Mouse (Mus musculus) left cerebral cortex, postnatal 4 days (tissue): ENCODE measurements around the gene Sec11a. TPM values are rescaled to one million over a fixed set of nuclear protein-coding genes. Genes with fewer than 3 reads are reported as not detected.
"Not testable (repeated sequence)": the region's sequence is repeated elsewhere in the genome, so short reads cannot be mapped to it uniquely, and the experiment has no call there.

Experiments used
- DNase-seq: peaks from one replicate; pipeline ENCODE4 v3.0.0-alpha.2; 2022
- intact Hi-C: fragments of 180-260 bp; cut with DNase I; formaldehyde crosslinking; loops from one replicate; pipeline ENCODE4 v1.15.1; 2025
- total RNA-seq, 2 experiments: library from RNA; stranded (reverse); gene quantifications; 2 replicates each; pipeline ENCODE4 v1.2.3; 2021

The Sec11a gene
- total RNA-seq, 2 experiments from 2014 or later: 67.7 to 78.6 TPM

DNA sequence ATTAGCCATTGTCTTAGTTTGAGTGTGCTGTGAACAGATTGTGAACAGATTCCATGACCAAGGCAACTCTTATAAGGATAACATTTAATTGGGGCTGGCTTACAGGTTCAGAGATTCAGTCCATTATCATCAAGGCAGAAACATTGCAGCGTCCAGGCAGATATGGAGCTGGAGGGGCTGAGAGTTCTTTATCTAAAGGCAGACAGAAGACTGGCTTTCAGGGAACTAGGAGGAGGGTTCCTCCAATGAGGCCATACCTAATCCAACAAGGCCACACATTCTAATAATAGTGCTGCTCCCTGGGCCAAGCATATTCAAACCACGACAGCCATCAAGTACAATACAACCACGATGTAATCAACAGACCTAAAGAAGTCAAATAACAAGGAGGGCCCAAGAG, 11.4 kb upstream of the Sec11a start:
- no peak for DNase-seq
- intact Hi-C loops: no loop called here

DNA sequence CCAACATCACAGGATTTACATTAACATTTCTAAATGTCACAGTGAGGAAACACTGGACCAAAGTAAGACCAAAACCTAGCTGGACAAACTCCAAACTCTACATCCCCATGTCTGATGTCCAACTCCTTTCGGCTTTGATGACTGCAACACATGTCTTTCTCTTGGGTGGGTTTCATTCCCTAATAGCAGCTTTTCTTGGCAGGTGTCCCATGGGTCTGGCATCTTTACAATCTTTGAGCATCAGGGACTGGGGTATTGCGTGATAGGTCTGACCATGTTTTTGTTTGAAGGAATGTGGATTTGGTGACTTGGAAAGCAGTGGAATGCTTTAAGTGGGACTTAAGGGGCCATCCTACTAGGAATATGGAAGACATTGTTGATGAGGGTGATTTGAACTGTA, 9.3 kb upstream of the Sec11a start:
- peak; percentile 16 for DNase-seq
- intact Hi-C loops: no loop called here

DNA sequence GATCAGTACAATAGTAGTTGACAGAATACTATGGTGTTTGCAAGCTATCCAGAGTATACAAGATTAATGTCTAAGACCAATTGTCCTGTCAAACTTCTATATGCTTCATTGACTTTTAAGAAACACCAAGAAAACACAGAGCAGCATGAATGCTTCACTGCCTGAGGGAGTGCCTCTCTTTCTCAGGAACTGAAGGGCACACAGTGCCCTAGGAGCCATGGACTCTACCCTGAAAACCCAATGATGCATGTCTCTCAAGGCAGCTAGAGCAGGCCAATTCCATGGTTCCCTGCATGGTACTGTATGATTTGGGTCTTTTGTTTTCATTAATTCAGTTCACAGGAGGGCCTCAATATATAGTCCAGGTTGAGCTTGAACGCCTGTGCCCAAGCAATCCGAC, 6.7 kb upstream of the Sec11a start:
- intact Hi-C loops: no loop called here
- no peak for DNase-seq

DNA sequence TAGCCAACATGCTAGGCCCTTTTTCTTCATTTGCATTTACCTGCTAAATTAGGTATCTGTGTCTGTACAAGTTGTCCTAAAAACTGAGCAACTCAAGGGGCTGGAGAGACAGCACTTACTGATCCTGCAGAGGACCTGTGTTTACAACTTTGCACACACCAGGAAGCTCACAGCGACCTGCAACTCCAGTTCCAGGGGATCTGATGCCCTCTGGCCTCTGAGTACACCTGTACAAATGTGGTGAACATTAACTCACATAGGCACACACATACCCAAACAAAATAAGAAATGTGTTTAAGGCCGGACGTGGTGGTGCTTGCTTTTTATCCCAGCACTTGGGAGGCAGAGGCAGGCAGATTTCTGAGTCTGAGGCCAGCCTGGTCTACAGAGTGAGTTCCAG, 4.6 kb upstream of the Sec11a start:
- DNase-seq: no peak
- intact Hi-C loops: no loop called here

DNA sequence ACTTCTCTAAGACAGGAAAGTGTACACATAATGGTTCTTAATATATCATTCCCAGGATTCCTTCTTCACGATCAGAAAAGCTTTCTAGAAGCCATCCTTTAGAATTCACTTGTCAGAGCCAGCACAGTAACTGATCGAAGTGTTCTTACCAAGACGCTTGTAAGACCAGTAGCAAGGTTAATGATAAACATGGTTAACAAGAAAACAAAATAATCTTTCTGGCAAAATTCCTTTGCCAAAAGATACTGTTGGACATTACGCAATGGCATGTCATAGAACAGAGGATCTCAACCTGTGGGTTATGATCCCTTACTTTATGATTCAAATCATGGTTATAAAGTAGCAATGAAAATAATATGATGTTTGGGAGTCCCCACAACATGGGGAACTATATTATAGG, 3.9 kb upstream of the Sec11a start:
- no peak for DNase-seq
- intact Hi-C loops: no loop called here

DNA sequence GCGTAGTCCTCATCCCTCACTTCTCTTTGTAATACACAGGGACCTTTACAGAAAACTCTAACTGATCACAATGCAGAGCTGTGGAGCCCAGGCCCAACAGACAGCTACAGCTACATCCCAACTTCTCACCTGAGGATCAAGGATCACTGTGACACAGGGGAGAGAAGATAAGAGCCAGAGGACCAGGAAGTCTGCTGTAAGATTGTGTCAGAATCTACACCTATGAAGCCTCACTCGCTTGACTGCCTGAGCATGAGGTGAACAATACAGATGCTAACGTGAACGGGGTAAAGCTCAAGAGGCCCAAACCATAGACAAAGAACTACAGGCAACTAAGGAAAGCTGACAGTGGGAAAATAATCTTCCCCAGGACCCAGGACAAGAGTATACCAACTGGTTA, 7.8 kb downstream of the Sec11a start:
- intact Hi-C loops: no loop called here
- DNase-seq: no peak

DNA sequence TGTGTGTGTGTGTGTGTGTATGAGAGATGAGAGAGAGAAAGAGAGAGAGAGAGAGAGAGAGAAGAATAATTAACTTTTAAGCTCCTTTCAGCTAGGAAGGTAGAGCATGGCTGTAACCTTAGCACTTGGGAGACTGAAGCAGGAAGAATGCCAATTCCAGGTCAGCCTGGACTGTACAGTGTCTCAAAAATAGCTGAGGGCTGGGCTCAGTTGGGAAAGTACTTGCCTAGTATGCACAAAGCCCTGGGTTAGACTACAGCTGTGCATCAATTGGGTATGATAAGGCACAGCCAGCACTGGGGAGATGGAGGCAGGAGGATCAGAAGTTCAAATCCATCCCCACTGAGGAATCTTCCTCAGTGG, 10.3 kb downstream of the Sec11a start:
- intact Hi-C loops, DNase-seq: not testable (repeated sequence)

DNA sequence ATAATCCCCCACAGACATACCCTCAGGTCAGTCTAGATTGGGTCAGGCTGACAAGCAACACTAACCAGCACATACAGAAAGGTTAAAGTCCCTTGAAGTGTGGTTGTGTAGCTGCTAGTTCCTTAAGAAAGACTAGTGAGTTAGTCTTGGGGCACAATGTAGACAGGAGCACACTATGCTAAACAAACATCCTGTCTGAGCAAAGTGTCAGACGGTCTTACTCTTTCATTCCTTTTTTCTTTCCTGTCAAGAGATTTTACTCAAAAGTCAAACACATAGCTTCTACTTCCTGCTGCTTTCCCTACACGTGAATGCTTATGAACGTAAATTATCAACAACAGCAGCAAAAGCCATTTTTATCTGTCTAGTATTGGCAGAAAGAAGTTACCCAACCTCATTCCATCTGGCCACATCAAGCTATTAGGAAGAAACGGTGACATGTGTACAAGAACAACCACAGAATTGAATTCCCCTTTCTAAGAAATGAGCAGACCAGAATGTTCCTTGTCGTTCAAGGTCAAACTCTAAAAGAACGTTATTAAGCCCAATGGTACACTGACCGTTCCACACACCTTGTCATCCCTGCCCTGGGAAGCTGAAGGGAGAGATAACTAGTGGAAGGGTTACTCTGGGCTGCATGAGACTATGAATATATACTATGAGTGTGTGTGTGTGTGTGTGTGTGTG, 10.8 kb downstream of the Sec11a start:
- DNase-seq, intact Hi-C loops: not testable (repeated sequence)

DNA sequence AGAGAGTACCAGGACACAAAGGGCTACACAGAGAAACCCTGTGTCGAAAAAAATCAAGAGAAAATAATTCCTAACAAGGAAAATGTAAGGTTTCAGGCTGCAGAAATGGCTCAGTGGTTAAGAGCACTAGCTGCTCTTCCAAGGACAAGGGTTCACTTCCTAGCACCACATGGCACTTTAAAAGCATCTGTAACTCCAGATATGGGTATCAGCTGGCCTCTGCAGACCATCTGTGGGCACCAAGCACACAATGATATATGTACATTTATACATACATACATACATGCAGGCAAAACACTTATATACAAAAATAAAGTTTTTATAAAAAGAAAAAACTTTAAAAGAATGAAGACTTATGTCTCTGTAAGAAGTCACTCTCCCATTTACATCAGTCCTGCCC, 11.7 kb downstream of the Sec11a start:
- no peak for DNase-seq
- intact Hi-C loops: no loop called here

DNA sequence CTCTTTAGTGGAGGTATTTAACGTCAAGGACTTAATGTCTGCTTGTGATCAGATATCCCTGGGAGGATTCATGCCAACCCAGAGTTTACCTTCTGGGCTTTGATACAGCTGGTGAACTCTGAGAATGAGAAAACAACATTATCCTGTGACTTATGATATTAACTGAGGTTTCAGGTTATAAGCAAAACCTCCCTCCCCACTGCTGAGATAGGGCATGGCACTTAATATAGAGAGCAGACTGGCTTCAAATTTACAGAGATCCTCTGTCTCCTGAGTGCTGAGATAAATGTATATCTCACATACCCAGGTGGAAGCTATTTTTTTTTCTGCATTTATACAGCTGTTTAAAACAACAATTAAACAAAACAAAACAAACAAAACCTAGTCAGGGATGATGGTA, 14.8 kb downstream of the Sec11a start:
- intact Hi-C loops: no loop called here
- no peak for DNase-seq

DNA sequence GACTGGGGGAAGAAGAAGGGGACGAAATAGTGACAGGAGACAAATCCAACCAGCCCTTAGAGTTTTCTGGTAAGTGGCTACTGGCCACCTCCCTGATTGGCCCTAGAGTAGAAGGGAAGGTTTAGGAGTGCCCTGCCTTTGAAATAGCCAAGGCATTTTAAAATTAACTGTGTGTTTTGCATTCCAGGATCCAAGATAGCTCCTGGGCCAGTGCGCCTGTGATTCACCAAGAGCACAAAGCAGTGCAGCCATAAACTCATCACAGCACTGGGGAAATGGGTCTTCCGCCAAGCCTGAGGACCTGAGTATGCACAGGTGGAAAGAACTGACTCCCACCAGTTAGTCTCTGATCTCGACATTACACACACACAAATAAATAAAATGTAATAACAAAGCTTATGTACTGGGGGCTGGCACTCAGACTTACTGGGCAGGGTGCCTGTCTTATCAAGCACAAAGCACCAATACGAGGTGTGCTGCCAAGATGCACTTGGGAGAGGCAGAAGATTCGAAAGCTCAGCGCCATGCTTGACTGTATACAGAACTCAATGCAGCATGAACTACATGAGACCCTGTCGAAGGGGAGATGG, 15.9 kb downstream of the Sec11a start:
- DNase-seq: no peak
- intact Hi-C loops: no loop called here

DNA sequence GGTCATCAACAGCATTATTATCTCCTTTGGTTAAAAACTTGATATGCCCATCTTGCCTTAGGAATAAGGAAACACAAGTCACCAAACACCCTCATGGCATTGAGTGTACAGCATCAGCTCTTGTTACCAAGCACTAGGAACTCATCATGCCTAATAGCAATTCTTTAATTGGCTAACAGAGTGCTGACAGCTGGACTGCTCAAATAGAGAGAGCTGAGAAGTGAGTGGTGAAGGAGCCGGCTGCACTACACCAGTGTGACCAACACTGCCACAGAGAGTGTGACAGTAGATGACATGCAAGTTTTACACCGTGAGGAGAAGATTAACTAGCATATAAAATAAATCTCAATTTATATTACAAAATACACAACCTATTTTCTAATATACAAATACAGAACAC, 24.4 kb downstream of the Sec11a start:
- no peak for DNase-seq
- intact Hi-C loops: no loop called here

DNA sequence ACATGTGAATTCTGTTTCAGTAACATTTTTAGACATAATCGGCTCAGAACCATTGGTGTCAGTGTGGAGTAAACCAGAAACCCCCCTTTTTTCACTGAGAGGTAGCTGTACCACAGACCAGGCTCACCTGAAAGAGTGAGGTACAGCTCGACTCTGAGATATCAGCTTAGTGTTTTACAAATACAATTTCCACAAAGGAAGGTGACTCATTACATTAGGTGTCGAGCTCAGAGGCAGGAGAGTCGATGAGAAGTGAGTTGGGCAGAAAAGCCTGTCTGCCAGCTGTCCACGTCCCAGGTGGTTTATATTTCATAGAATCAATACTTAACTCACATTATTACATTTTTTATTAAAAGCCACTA, 28.0 kb downstream of the Sec11a start:
- intact Hi-C loops: no loop called here
- DNase-seq: no peak

DNA sequence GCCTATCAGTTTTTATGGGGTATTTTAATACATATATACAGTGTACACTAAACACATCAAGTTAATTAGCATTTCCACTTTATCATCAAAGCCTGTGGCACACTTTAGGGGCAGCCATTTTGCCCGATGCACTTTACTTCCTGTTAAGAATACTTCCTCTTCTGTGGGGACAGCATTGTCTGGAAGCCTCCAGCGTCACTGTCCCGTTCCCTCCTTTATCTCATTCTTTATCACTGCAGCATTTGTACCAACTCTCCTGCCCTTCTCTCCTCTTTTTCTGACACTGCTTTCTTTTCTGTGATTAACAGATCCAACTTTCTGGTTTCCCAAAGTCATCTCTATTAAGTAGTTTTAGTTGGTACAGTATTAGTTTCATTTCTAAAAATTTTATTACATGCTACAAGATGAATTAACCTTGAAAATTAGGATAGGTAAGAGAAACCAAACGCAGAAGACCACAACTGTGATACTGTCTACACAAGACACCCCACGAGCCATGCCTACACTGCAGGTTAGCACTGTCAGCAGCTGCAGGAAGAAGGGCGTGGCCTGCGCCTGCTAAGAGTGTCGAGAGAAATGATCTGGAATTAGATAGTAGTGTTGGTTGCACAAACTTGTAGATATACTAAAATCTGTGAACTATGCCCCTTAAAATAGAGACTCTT, 28.5 kb downstream of the Sec11a start:
- intact Hi-C loops: no loop called here
- DNase-seq: no peak

DNA sequence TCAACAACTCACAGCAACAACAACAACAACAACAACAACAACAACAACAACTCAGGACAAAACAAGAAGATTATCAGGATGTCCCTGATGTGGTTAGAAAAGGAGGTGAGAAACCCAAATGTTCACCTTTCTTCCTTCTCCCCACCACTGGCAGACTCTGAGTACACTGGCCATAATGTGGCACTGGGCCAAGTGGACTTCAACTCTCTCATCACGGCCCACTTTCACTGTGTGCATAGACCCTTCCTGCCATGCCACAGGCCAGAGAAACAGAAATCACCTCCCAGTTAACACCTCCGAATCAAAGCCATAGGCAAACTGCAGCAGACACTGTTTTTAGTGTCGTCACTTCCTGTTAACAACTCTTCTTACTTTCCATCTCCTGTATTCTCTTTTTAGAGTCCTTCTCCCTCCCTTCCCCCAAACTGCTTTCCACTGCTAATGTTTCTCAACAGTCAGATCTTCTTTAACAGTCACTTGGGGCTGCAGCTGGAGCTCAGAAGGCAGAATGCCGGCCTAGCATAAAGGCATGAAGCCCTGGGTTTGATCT, 29.6 kb downstream of the Sec11a start:
- intact Hi-C loops: no loop called here

DNA sequence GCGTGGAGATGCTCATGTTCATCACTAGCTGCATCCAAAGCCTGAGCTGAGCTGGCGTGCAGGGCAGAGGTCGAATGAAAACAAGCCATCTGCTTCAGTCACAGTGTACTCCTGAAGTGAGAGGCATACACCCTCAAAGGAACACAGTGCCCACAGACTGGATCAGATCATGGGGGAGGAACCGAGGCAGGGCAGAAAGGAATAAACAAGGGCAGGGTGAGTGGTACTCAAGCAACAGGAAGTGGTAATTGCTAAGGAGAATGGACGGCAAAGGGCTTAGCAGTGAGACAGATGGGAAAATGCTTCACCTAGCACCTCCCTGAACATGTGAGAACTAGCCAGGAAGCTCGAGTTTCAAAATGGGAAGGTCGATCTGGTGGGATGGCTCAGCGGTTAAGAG, 35.1 kb downstream of the Sec11a start:
- intact Hi-C loops: no loop called here
- no peak for DNase-seq

More for the DNA sequence above, 29.6 kb downstream of the Sec11a start:
- DNase-seq: no peak

DNA sequence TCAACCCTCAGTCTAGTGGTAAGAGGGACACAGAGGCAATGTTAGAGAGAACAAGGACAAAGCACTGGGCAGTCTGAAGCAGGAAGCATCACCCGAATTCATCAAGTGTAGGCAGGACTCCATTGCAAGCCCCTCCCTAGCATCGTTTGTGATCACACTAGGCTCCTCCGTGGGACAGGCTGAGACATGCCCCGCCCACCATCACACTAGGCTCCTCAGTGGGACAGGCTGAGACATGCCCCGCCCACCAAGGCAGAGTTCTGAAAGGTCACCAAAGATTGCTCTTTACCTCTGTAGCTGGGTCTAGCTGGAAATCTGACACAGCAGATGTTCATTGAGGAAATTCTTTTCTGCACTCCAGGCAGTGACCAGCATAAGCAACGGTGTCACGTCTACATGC, 36.5 kb downstream of the Sec11a start:
- intact Hi-C loops: no loop called here
- DNase-seq: no peak

DNA sequence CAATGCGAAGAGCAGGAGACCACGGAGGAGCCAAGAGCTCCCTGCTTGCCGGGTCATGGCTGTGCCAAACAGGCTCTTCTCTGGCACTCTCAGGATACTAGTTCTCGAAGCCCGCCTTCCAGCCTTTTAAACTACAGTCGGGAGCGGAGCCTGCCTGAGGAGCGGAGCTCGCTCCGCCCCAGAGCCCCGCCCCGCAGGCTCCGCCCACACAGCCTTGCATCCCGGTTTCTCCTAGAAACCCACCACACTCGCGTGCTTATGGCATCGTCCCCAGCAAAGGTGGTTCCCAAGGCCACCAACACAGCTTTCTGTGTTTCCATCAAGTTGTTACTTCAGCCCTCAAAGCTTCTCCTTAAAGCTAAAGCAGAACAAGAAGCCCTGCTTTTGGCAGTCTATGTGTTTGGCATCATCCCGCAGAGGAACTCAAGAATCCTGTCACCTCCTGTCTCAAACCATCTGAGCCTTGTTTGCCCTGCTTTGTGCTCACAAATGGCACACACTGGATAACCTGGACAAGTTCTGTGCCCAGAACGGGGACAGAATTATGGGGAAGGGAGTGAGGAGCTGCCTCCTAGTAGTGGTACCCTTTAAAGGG, 42.6 kb downstream of the Sec11a start, which contains the start of gene Nmb:
TSS of gene Nmb (minus strand) at position 156 of the 595 bp plus-strand sequence.
- DNase-seq: peak; percentile 69
- intact Hi-C loops: no loop called here

DNA sequence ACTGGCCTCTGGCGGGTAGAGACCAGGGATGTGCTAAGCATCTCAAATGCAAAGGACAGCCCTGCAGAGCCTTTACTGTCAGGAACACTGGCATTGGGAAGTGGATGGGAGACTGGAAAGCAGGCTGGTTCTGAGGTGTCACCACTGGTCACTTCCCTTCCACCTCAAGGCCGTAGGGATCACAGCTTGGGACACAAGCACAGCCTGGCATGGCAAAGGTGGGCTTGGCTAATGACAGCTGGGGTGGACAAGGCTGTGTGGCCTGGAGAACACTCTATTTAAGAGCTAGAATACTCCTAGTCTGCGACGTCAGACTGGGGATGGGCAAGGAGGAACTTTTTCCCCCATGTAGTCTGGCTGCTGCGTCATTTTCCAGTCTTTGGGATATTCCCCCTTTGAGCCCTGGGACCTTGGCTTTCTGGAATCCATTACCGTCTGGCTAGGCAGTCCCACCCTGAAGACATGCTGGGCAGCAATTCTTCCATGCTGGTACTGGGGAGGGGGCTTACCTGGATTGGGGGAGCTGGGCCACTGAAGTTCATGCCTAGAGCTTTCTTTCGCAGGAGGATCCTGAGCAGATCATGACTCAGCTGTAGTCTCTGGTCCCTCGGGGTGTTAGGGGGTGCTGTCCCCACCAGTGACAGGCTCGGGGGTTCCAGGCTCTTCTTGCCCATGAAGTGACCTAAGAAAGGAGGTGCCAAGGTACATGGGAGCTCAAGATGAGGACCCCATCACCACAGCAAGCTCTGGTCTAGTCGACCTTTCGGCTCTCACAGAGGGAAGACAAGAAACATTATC, 43.8 kb downstream of the Sec11a start:
- no peak for DNase-seq
- intact Hi-C loops: no loop called here

DNA sequence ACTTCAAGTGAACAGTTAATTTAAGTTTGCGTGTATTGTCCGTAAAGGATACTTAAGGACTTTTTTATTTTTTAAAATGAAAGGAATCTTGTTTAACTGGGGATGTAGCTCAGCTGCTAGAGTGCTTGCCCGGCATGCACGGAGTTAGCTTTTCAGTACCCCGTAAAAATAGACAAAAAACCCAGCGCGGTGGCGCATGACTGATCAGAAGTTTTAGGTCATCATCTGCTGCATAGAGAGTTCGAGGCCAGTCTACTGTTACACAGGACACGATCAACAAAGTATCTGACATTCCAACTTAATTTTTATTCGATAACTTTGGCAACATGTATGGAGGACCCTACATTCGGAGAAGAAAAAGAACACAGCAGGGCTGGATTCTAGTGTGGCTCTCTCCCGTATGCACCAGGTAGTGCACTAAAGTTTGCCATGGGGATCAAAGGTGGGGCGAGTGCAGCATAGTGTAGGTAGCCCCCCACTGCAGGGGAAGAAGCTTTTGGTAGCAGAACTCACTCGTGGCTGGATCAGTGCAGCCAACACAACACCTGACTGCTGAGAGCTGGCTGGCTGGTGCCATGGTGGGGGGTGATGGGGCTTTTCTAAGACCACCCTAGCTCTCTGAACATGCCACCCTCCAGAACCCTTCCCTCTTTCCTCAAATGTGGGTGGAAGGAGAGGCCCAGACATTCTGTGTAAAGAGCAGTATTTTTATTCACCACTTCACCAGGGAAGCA, 45.9 kb downstream of the Sec11a start:
- no peak for DNase-seq
- intact Hi-C loops: no loop called here
